Mouse (Mus musculus): ENCODE results near the gene AB124611. TPM values are rescaled to one million over a fixed set of nuclear protein-coding genes. Genes with fewer than 3 reads are reported as not detected.
"Not testable (repeated sequence)": the region's sequence is repeated elsewhere in the genome, so short reads cannot be mapped to it uniquely, and the experiment has no call there.

AB124611 gene
- polyA plus RNA-seq, 1 experiment, result not detected

GRCm38 (mm10) chr9:21537009-21537408 lies 11.0 kb downstream of the AB124611 start:
- Histone ChIP-seq H3K4me3 (ENCODE audit: insufficient read depth, low read depth, low read length) (no peak overlapping the region), H3K4me1 (ENCODE audit: control insufficient read depth, insufficient read depth, low read length) (no peaks in the 10 kb centered on the region), H3K27ac (ENCODE audit: insufficient read depth, low read depth, low read length) (no peak overlapping the region)
- TF ChIP-seq POLR2A (IDR thresholded peaks at IDR 0.05; ENCODE audit: insufficient read depth, low read depth, low read length) (no peak), CTCF (IDR thresholded peaks at IDR 0.05; ENCODE audit: insufficient read depth, low read depth, low read length) (no peak)
- WGBS, result 77% methylated on average over 4 of the region's 4 CpGs

- 81% methylated on average over 7 of the region's 7 CpGs for WGBS
- TF ChIP-seq CTCF (IDR thresholded peaks at IDR 0.05; ENCODE audit: insufficient read depth, low read depth, low read length) (no peak), POLR2A (IDR thresholded peaks at IDR 0.05; ENCODE audit: insufficient read depth, low read depth, low read length) (no peak)
- H3K4me1 ChIP-seq (ENCODE audit: control insufficient read depth, insufficient read depth, low read length), result no peaks in the 10 kb centered on the region; the same call in 1 of the 2 replicates
- H3K4me3 ChIP-seq (ENCODE audit: insufficient read depth, low read depth, low read length), result no peak overlapping the region
- no peak overlapping the region for H3K27ac ChIP-seq (ENCODE audit: insufficient read depth, low read depth, low read length)
Measured at GRCm38 (mm10) chr9:21539981-21540753, 14.2 kb downstream of the AB124611 start.

GRCm38 (mm10) chr9:21542001-21542400 lies 16.0 kb downstream of the AB124611 start:
- not testable (repeated sequence) for H3K4me3 ChIP-seq (ENCODE audit: insufficient read depth, low read depth, low read length); H3K27ac ChIP-seq (ENCODE audit: insufficient read depth, low read depth, low read length); H3K4me1 ChIP-seq (ENCODE audit: control insufficient read depth, insufficient read depth, low read length)
- WGBS, result 91% methylated on average over 2 of the region's 2 CpGs

GRCm38 (mm10) chr9:21545351-21545915 lies 19.5 kb downstream of the AB124611 start:
- H3K4me1 ChIP-seq (ENCODE audit: control insufficient read depth, insufficient read depth, low read length), result peaks cover 3% of the 10 kb centered on the region; the same call in 1 of the 2 replicates
- H3K4me3 ChIP-seq (ENCODE audit: insufficient read depth, low read depth, low read length), result peak overlapping the region; percentile 88
- WGBS, result 19% methylated on average over 9 of the region's 9 CpGs
- no peak overlapping the region for H3K27ac ChIP-seq (ENCODE audit: insufficient read depth, low read depth, low read length)
- TF ChIP-seq POLR2A (IDR thresholded peaks at IDR 0.05; ENCODE audit: insufficient read depth, low read depth, low read length) (no peak), CTCF (IDR thresholded peaks at IDR 0.05; ENCODE audit: insufficient read depth, low read depth, low read length) (no peak)

GRCm38 (mm10) chr9:21545916-21546788 lies 20.2 kb downstream of the AB124611 start:
- Histone ChIP-seq H3K4me1 (ENCODE audit: control insufficient read depth, insufficient read depth, low read length) (peaks cover 3% of the 10 kb centered on the region; the same call in 1 of the 2 replicates), H3K27ac (ENCODE audit: insufficient read depth, low read depth, low read length) (peak overlapping the region; percentile 76), H3K4me3 (ENCODE audit: insufficient read depth, low read depth, low read length) (peak overlapping the region; percentile 88)
- TF ChIP-seq POLR2A (IDR thresholded peaks at IDR 0.05; ENCODE audit: insufficient read depth, low read depth, low read length) (no peak), CTCF (IDR thresholded peaks at IDR 0.05; ENCODE audit: insufficient read depth, low read depth, low read length) (no peak; the same call in 1 of the 2 replicates)
- under 1% methylated on average over 67 of the region's 67 CpGs for WGBS

GRCm38 (mm10) chr9:21546789-21547074 lies 20.8 kb downstream of the AB124611 start, which contains the start of gene Carm1:
Carm1 (plus strand) TSS chr9:21546894.
- WGBS, result 34% methylated on average over 52 of the region's 52 CpGs
- peaks cover 3% of the 10 kb centered on the region; the same call in 1 of the 2 replicates for H3K4me1 ChIP-seq (ENCODE audit: control insufficient read depth, insufficient read depth, low read length)
- peak within 1 kb of the TSS; percentile 87 for H3K27ac ChIP-seq (ENCODE audit: insufficient read depth, low read depth, low read length)
- peak within 1 kb of the TSS; percentile 88 for H3K4me3 ChIP-seq (ENCODE audit: insufficient read depth, low read depth, low read length)
- TF ChIP-seq POLR2A (IDR thresholded peaks at IDR 0.05; ENCODE audit: insufficient read depth, low read depth, low read length) (no peak), CTCF (IDR thresholded peaks at IDR 0.05; ENCODE audit: insufficient read depth, low read depth, low read length) (peak; percentile 71; the same call in 1 of the 2 replicates)

- 1% methylated on average over 58 of the region's 66 CpGs for WGBS
- H3K27ac ChIP-seq (ENCODE audit: insufficient read depth, low read depth, low read length), result peak overlapping the region; percentile 87
- H3K4me3 ChIP-seq (ENCODE audit: insufficient read depth, low read depth, low read length), result peak overlapping the region; percentile 88
- H3K4me1 ChIP-seq (ENCODE audit: control insufficient read depth, insufficient read depth, low read length), result peaks cover 3% of the 10 kb centered on the region; the same call in 1 of the 2 replicates
- TF ChIP-seq POLR2A (IDR thresholded peaks at IDR 0.05; ENCODE audit: insufficient read depth, low read depth, low read length) (no peak; the same call in 1 of the 2 replicates), CTCF (IDR thresholded peaks at IDR 0.05; ENCODE audit: insufficient read depth, low read depth, low read length) (no peak)
Measured at GRCm38 (mm10) chr9:21547075-21547941, 21.3 kb downstream of the AB124611 start.

GRCm38 (mm10) chr9:21551049-21551448 lies 25.1 kb downstream of the AB124611 start:
- Histone ChIP-seq H3K4me1 (ENCODE audit: control insufficient read depth, insufficient read depth, low read length) (peaks cover 4% of the 10 kb centered on the region), H3K27ac (ENCODE audit: insufficient read depth, low read depth, low read length) (no peak overlapping the region), H3K4me3 (ENCODE audit: insufficient read depth, low read depth, low read length) (no peak overlapping the region)
- 67% methylated on average over 2 of the region's 2 CpGs for WGBS
- no peak for TF ChIP-seq POLR2A (IDR thresholded peaks at IDR 0.05; ENCODE audit: insufficient read depth, low read depth, low read length)
- no peak for TF ChIP-seq CTCF (IDR thresholded peaks at IDR 0.05; ENCODE audit: insufficient read depth, low read depth, low read length)

All from olfactory bulb, adult 2 months (tissue).